Mouse (Mus musculus): ENCODE results near the gene Plxna2. TPM values are rescaled to one million over a fixed set of nuclear protein-coding genes. Genes with fewer than 3 reads are reported as not detected.

The Plxna2 gene
- polyA plus RNA-seq, 1 experiment from 2014 or later = 26.4 TPM

GRCm38 (mm10) chr1:194665715-194666114 lies 47.7 kb downstream of the Plxna2 start:
- peak; percentile 58; the same call in 1 of the 2 replicates for ATAC-seq (ENCODE audit: insufficient read depth, low FRiP score, low TSS enrichment)
- H3K9ac ChIP-seq (ENCODE audit: low read length) = no peak overlapping the region
- H3K27ac ChIP-seq (ENCODE audit: low read depth, low read length) = no peak overlapping the region
- no peak overlapping the region for H3K4me2 ChIP-seq (ENCODE audit: low read depth)
- H3K27me3 ChIP-seq (ENCODE audit: control insufficient read depth, insufficient read depth, low read length) = no peaks in the 10 kb centered on the region
- H3K4me1 ChIP-seq (ENCODE audit: control insufficient read depth, insufficient read depth, low read length) = peaks cover 3% of the 10 kb centered on the region; the same call in 1 of the 2 replicates
- no peaks in the 10 kb centered on the region for H3K36me3 ChIP-seq (ENCODE audit: control insufficient read depth, insufficient read depth, low read length)
- DNase-seq (ENCODE audit: low spot score) = no peak
- 38% methylated on average over 3 of the region's 3 CpGs for WGBS
- H3K4me3 ChIP-seq (ENCODE audit: low read depth, low read length) = no peak overlapping the region
- no peaks in the 10 kb centered on the region for H3K9me3 ChIP-seq (ENCODE audit: control insufficient read depth, low read length)

- Histone ChIP-seq H3K4me3 (ENCODE audit: low read depth, low read length) (no peak overlapping the region), H3K27ac (ENCODE audit: low read depth, low read length) (no peak overlapping the region), H3K36me3 (ENCODE audit: control insufficient read depth, insufficient read depth, low read length) (no peaks in the 10 kb centered on the region; the same call in 1 of the 2 replicates), H3K4me1 (ENCODE audit: control insufficient read depth, insufficient read depth, low read length) (no peaks in the 10 kb centered on the region), H3K9me3 (ENCODE audit: control insufficient read depth, low read length) (no peaks in the 10 kb centered on the region), H3K27me3 (ENCODE audit: control insufficient read depth, insufficient read depth, low read length) (no peaks in the 10 kb centered on the region), H3K4me2 (ENCODE audit: low read depth) (no peak overlapping the region), H3K9ac (ENCODE audit: low read length) (no peak overlapping the region)
- DNase-seq (ENCODE audit: low spot score) = no peak
- no peak for ATAC-seq (ENCODE audit: insufficient read depth, low FRiP score, low TSS enrichment)
- 87% methylated on average over 4 of the region's 4 CpGs for WGBS
Measured at GRCm38 (mm10) chr1:194671783-194672524, 53.9 kb downstream of the Plxna2 start.

DNA sequence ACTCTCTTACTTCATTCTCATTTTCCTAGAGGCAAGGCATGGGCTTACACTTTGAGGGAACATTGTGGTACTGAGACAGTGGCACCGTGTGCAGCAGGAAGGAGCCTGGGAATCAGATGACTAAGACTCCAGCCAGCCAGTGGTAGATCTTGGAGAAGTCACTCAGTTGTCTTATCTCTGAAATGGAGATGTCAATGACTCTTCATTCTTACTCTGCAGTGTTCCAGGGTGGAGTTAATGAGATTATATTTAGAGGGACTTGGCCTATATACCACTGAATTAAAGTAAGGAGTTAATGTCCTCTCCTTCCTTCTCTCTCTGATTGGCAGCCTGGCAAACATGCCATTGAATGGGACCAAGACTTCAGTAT lies 54.5 kb downstream of the Plxna2 start:
- H3K9ac ChIP-seq (ENCODE audit: low read length) = no peak overlapping the region

DNA sequence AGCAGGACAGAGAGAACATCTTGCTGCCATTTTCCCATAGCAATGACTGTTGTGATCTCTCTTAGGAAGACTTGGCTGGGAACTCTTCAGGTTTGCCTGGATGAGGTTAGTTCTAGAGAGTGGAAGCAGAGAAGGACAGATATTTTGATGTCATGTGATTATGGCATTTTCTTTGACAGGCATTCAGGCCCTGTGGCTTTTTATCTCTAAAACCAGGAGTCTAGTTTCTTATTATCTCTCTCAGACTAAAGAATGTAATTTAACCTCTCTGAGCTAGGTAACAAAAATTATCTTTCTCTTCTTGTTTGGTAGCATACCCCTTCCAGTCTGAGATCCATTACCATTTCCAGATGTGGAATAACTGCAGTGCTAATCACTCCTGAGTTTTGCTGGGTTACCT lies 55.2 kb downstream of the Plxna2 start:
- no peaks in the 10 kb centered on the region; the same call in 1 of the 2 replicates for H3K36me3 ChIP-seq (ENCODE audit: control insufficient read depth, insufficient read depth, low read length)
- no peak overlapping the region for H3K9ac ChIP-seq (ENCODE audit: low read length)
- no peak for ATAC-seq (ENCODE audit: insufficient read depth, low FRiP score, low TSS enrichment)
- H3K27me3 ChIP-seq (ENCODE audit: control insufficient read depth, insufficient read depth, low read length) = no peaks in the 10 kb centered on the region
- H3K4me1 ChIP-seq (ENCODE audit: control insufficient read depth, insufficient read depth, low read length) = peaks cover 10% of the 10 kb centered on the region
- H3K9me3 ChIP-seq (ENCODE audit: control insufficient read depth, low read length) = no peaks in the 10 kb centered on the region
- H3K4me3 ChIP-seq (ENCODE audit: low read depth, low read length) = no peak overlapping the region
- H3K27ac ChIP-seq (ENCODE audit: low read depth, low read length) = no peak overlapping the region
- H3K4me2 ChIP-seq (ENCODE audit: low read depth) = no peak overlapping the region
- no peak for DNase-seq (ENCODE audit: low spot score)

More for the DNA sequence above, 54.5 kb downstream of the Plxna2 start:
- no peaks in the 10 kb centered on the region for H3K9me3 ChIP-seq (ENCODE audit: control insufficient read depth, low read length)
- peaks cover 5% of the 10 kb centered on the region for H3K4me1 ChIP-seq (ENCODE audit: control insufficient read depth, insufficient read depth, low read length)
- DNase-seq (ENCODE audit: low spot score) = no peak
- no peaks in the 10 kb centered on the region for H3K27me3 ChIP-seq (ENCODE audit: control insufficient read depth, insufficient read depth, low read length)
- H3K4me2 ChIP-seq (ENCODE audit: low read depth) = no peak overlapping the region
- ATAC-seq (ENCODE audit: insufficient read depth, low FRiP score, low TSS enrichment) = no peak
- no peak overlapping the region for H3K4me3 ChIP-seq (ENCODE audit: low read depth, low read length)
- 88% methylated on average over 1 of the region's 1 CpGs for WGBS
- H3K27ac ChIP-seq (ENCODE audit: low read depth, low read length) = no peak overlapping the region
- H3K36me3 ChIP-seq (ENCODE audit: control insufficient read depth, insufficient read depth, low read length) = no peaks in the 10 kb centered on the region; the same call in 1 of the 2 replicates

DNA sequence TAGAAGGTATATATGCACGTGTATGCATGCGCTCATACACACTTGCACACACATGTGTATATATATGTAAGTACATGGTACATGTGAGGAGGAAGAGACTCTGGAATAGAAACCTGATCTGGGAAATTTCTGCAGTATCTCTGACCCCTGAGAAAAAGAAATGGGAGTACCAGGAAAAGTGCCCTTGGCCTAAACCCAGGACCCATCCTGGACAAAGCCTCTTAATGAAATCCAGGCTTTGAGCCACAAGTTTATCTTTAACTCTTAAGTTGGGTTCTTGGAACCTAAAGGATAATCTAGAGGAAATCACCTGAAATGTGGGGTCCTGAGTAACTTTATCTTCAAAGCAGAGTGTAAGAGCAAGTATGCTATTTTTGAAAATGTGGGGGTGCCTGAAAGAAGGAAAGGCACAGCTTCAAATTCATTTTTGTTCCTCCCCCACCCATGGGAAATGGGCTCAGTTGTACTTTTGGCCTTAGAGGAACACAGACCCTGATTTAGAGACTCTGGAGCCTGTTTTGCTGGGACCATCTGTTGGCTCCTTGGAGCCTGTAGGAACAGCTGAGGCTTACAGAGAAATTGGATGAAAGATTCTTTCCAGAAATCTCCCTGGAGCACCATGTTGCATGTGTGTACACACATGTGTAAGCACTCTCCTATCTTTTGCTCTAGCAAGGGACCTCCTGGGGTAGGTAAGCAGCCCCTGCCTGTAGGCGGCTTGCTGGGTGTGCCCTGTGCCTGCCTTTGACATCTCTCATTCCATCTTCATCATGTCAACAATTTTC lies 57.3 kb downstream of the Plxna2 start:
- no peak for DNase-seq (ENCODE audit: low spot score)
- WGBS = 80% methylated on average over 3 of the region's 3 CpGs
- H3K9me3 ChIP-seq (ENCODE audit: control insufficient read depth, low read length) = no peaks in the 10 kb centered on the region
- no peak overlapping the region for H3K4me2 ChIP-seq (ENCODE audit: low read depth)
- H3K4me3 ChIP-seq (ENCODE audit: low read depth, low read length) = no peak overlapping the region
- H3K27ac ChIP-seq (ENCODE audit: low read depth, low read length) = no peak overlapping the region
- no peak overlapping the region for H3K9ac ChIP-seq (ENCODE audit: low read length)
- H3K36me3 ChIP-seq (ENCODE audit: control insufficient read depth, insufficient read depth, low read length) = no peaks in the 10 kb centered on the region; the same call in 1 of the 2 replicates
- ATAC-seq (ENCODE audit: insufficient read depth, low FRiP score, low TSS enrichment) = no peak
- no peaks in the 10 kb centered on the region for H3K27me3 ChIP-seq (ENCODE audit: control insufficient read depth, insufficient read depth, low read length)
- peaks cover 17% of the 10 kb centered on the region for H3K4me1 ChIP-seq (ENCODE audit: control insufficient read depth, insufficient read depth, low read length)

- peaks cover 22% of the 10 kb centered on the region for H3K4me1 ChIP-seq (ENCODE audit: control insufficient read depth, insufficient read depth, low read length)
Measured at GRCm38 (mm10) chr1:194675891-194676200, 57.8 kb downstream of the Plxna2 start.

DNA sequence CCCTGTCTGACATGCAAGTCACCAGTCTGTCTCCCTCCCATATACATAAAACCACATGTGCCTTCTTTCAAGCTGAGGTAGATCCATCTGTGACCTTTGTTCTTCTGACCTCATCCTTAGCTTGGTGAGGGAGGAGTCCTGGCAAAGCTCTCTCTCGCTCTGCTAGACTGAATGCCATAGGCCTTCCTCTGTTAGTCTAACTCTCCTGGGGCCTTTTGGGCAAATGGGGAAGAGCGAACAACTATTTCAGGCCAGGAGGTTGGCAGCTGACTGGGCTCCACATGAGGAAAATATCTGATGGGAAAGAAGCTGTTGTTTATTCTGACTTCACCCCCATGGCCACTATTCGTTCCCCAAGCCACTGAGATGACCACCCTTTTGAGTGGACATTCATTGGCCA lies 59.9 kb downstream of the Plxna2 start:
- no peak overlapping the region for H3K9ac ChIP-seq (ENCODE audit: low read length)
- H3K4me2 ChIP-seq (ENCODE audit: low read depth) = no peak overlapping the region
- no peak overlapping the region for H3K4me3 ChIP-seq (ENCODE audit: low read depth, low read length)
- 45% methylated on average over 3 of the region's 3 CpGs for WGBS
- H3K36me3 ChIP-seq (ENCODE audit: control insufficient read depth, insufficient read depth, low read length) = no peaks in the 10 kb centered on the region; the same call in 1 of the 2 replicates
- no peaks in the 10 kb centered on the region for H3K9me3 ChIP-seq (ENCODE audit: control insufficient read depth, low read length)
- peaks cover 24% of the 10 kb centered on the region for H3K4me1 ChIP-seq (ENCODE audit: control insufficient read depth, insufficient read depth, low read length)
- no peaks in the 10 kb centered on the region for H3K27me3 ChIP-seq (ENCODE audit: control insufficient read depth, insufficient read depth, low read length)
- ATAC-seq (ENCODE audit: insufficient read depth, low FRiP score, low TSS enrichment) = no peak
- no peak overlapping the region for H3K27ac ChIP-seq (ENCODE audit: low read depth, low read length)
- no peak for DNase-seq (ENCODE audit: low spot score)

More at GRCm38 (mm10) chr1:194675891-194676200, 57.8 kb downstream of the Plxna2 start:
- Histone ChIP-seq H3K27ac (ENCODE audit: low read depth, low read length) (no peak overlapping the region), H3K4me2 (ENCODE audit: low read depth) (no peak overlapping the region), H3K9me3 (ENCODE audit: control insufficient read depth, low read length) (no peaks in the 10 kb centered on the region), H3K9ac (ENCODE audit: low read length) (no peak overlapping the region), H3K36me3 (ENCODE audit: control insufficient read depth, insufficient read depth, low read length) (no peaks in the 10 kb centered on the region; the same call in 1 of the 2 replicates), H3K27me3 (ENCODE audit: control insufficient read depth, insufficient read depth, low read length) (no peaks in the 10 kb centered on the region), H3K4me3 (ENCODE audit: low read depth, low read length) (no peak overlapping the region)
- DNase-seq (ENCODE audit: low spot score) = no peak
- no peak for ATAC-seq (ENCODE audit: insufficient read depth, low FRiP score, low TSS enrichment)
- WGBS = 64% methylated on average over 2 of the region's 2 CpGs

- no peaks in the 10 kb centered on the region; the same call in 1 of the 2 replicates for H3K36me3 ChIP-seq (ENCODE audit: control insufficient read depth, insufficient read depth, low read length)
- no peak overlapping the region for H3K4me3 ChIP-seq (ENCODE audit: low read depth, low read length)
- no peak overlapping the region for H3K27ac ChIP-seq (ENCODE audit: low read depth, low read length)
- no peaks in the 10 kb centered on the region for H3K9me3 ChIP-seq (ENCODE audit: control insufficient read depth, low read length)
- H3K27me3 ChIP-seq (ENCODE audit: control insufficient read depth, insufficient read depth, low read length) = no peaks in the 10 kb centered on the region
- no peak for ATAC-seq (ENCODE audit: insufficient read depth, low FRiP score, low TSS enrichment)
- no peak overlapping the region for H3K4me2 ChIP-seq (ENCODE audit: low read depth)
- H3K4me1 ChIP-seq (ENCODE audit: control insufficient read depth, insufficient read depth, low read length) = peaks cover 24% of the 10 kb centered on the region
- DNase-seq (ENCODE audit: low spot score) = peak; percentile 20
- H3K9ac ChIP-seq (ENCODE audit: low read length) = no peak overlapping the region
Measured at GRCm38 (mm10) chr1:194679147-194679546, 61.1 kb downstream of the Plxna2 start.

DNA sequence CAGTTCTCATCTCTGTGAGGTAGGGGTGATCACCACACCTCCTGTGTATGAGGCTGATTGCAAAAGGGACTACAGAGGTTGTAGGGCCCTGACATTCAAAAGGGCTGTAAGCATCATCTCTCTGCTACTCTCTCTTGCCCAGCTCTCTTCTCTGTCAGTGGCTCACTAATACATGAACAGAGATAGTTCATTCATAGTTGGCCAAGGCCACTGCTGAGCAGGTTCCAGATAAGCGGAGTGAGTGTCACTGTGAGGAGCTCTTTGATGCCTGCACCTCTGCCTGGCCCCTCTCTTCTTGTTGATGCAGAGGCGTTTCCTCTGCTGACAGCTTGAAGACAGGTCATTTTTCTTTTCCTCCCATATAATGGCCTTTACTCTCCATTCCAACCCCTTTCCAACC lies 62.1 kb downstream of the Plxna2 start:
- no peak overlapping the region for H3K27ac ChIP-seq (ENCODE audit: low read depth, low read length)
- no peaks in the 10 kb centered on the region; the same call in 1 of the 2 replicates for H3K36me3 ChIP-seq (ENCODE audit: control insufficient read depth, insufficient read depth, low read length)
- H3K27me3 ChIP-seq (ENCODE audit: control insufficient read depth, insufficient read depth, low read length) = no peaks in the 10 kb centered on the region
- H3K4me2 ChIP-seq (ENCODE audit: low read depth) = no peak overlapping the region
- peaks cover 24% of the 10 kb centered on the region for H3K4me1 ChIP-seq (ENCODE audit: control insufficient read depth, insufficient read depth, low read length)
- no peaks in the 10 kb centered on the region for H3K9me3 ChIP-seq (ENCODE audit: control insufficient read depth, low read length)
- DNase-seq (ENCODE audit: low spot score) (no peak), ATAC-seq (ENCODE audit: insufficient read depth, low FRiP score, low TSS enrichment) (no peak)
- H3K4me3 ChIP-seq (ENCODE audit: low read depth, low read length) = no peak overlapping the region
- WGBS = 6% methylated on average over 2 of the region's 2 CpGs
- H3K9ac ChIP-seq (ENCODE audit: low read length) = no peak overlapping the region
